Mouse (Mus musculus) midbrain, embryonic 11.5 days (tissue): ENCODE data around the gene Gm36210. TPM values are rescaled to one million over a fixed set of nuclear protein-coding genes. Genes with fewer than 3 reads are reported as not detected.

ENCODE experiments used
- polyA plus RNA-seq: library from polyadenylated mRNA; unstranded; fragments of >200 nt; fragmentation: Nextera tagmentation; extraction: Ambion mirVana; gene quantifications from 2 replicates; pipeline ENCODE4 v1.2.1, GENCODE M21; 2014

The Gm36210 gene
- polyA plus RNA-seq, 1 experiment from 2014 or later = not detected

Other genes with a start within 250 kb of the Gm36210 start
- 4.4 and 6.1 TPM in 2 replicates for gene Ppp6r1, start 247.5 kb downstream of the Gm36210 start, polyA plus RNA-seq
- 111 and 113 TPM in 2 replicates for gene Hspbp1, start 221.4 kb downstream of the Gm36210 start, polyA plus RNA-seq
- 2.3 and 3.2 TPM in 2 replicates for gene Brsk1, start 215.9 kb downstream of the Gm36210 start, polyA plus RNA-seq
- gene Tmem150b, start 181.3 kb downstream of the Gm36210 start, polyA plus RNA-seq = not detected in 2 replicates
- gene Kmt5c, start 166.4 kb downstream of the Gm36210 start, polyA plus RNA-seq = 65.4 and 71.5 TPM in 2 replicates
- gene Cox6b2, start 153.4 kb downstream of the Gm36210 start, polyA plus RNA-seq = 34.5 and 36.6 TPM in 2 replicates
- gene Fam71e2, start 135.2 kb downstream of the Gm36210 start, polyA plus RNA-seq = not detected in 2 replicates
- gene Il11, start 123.7 kb downstream of the Gm36210 start, polyA plus RNA-seq = 0.07 TPM in 1 of 2 replicates, not detected in the other
- not detected in 2 replicates for gene Tmem190, start 123.6 kb downstream of the Gm36210 start, polyA plus RNA-seq
- 1.3 and 1.4 TPM in 2 replicates for gene Tmem238, start 116.9 kb downstream of the Gm36210 start, polyA plus RNA-seq
- 203 and 211 TPM in 2 replicates for gene Rpl28, start 113.6 kb downstream of the Gm36210 start, polyA plus RNA-seq
- 392 and 412 TPM in 2 replicates for gene Ube2s, start 93.9 kb downstream of the Gm36210 start, polyA plus RNA-seq
- 1.9 and 2.4 TPM in 2 replicates for gene Shisa7, start 61.8 kb downstream of the Gm36210 start, polyA plus RNA-seq
- gene Isoc2b, start 36.3 kb downstream of the Gm36210 start, polyA plus RNA-seq = 2.6 and 4.6 TPM in 2 replicates
- gene Isoc2a, start 29.4 kb downstream of the Gm36210 start, polyA plus RNA-seq = 0.63 and 0.78 TPM in 2 replicates
- 3.5 and 3.8 TPM in 2 replicates for gene Zfp628, start 8.7 kb upstream of the Gm36210 start, polyA plus RNA-seq
- 8.0 and 10.4 TPM in 2 replicates for gene Nat14, start 15.5 kb upstream of the Gm36210 start, polyA plus RNA-seq
- 1.0 and 1.6 TPM in 2 replicates for gene Ssc5d, start 19.3 kb upstream of the Gm36210 start, polyA plus RNA-seq
- gene Sbk2, start 57.9 kb upstream of the Gm36210 start, polyA plus RNA-seq = not detected in 2 replicates
- not detected in 2 replicates for gene Sbk3, start 64.7 kb upstream of the Gm36210 start, polyA plus RNA-seq
- 41.1 and 41.7 TPM in 2 replicates for gene Zfp579, start 89.6 kb upstream of the Gm36210 start, polyA plus RNA-seq
- 7.6 and 9.2 TPM in 2 replicates for gene Zfp524, start 107.9 kb upstream of the Gm36210 start, polyA plus RNA-seq
- gene Fiz1, start 108.2 kb upstream of the Gm36210 start, polyA plus RNA-seq = 42.4 and 49.4 TPM in 2 replicates
- gene Gm44973, start 109.0 kb upstream of the Gm36210 start, polyA plus RNA-seq = 0.34 TPM in 1 of 2 replicates, not detected in the other
- gene Zfp865, start 113.9 kb upstream of the Gm36210 start, polyA plus RNA-seq = 4.8 and 5.1 TPM in 2 replicates
- gene Ccdc106, start 114.0 kb upstream of the Gm36210 start, polyA plus RNA-seq = 4.0 and 5.0 TPM in 2 replicates
- gene 4632433K11Rik, start 127.6 kb upstream of the Gm36210 start, polyA plus RNA-seq = 0.33 TPM in 1 of 2 replicates, not detected in the other
- gene Zfp784, start 131.9 kb upstream of the Gm36210 start, polyA plus RNA-seq = 3.3 and 3.6 TPM in 2 replicates
- gene Zfp580, start 145.0 kb upstream of the Gm36210 start, polyA plus RNA-seq = 34.1 and 47.6 TPM in 2 replicates
- gene U2af2, start 155.6 kb upstream of the Gm36210 start, polyA plus RNA-seq = 151 and 159 TPM in 2 replicates
- 47.8 and 56.2 TPM in 2 replicates for gene Epn1, start 173.7 kb upstream of the Gm36210 start, polyA plus RNA-seq
- gene Rfpl4, start 210.4 kb upstream of the Gm36210 start, polyA plus RNA-seq = not detected in 2 replicates
- 0.19 and 0.47 TPM in 2 replicates for gene Rasl2-9, start 219.4 kb upstream of the Gm36210 start, polyA plus RNA-seq
- gene Vmn1r55, start 243.2 kb upstream of the Gm36210 start, polyA plus RNA-seq = not detected in 2 replicates